Comparison of ENCODE assay signal across 22 mouse cellular contexts in the genomic region with DNA sequence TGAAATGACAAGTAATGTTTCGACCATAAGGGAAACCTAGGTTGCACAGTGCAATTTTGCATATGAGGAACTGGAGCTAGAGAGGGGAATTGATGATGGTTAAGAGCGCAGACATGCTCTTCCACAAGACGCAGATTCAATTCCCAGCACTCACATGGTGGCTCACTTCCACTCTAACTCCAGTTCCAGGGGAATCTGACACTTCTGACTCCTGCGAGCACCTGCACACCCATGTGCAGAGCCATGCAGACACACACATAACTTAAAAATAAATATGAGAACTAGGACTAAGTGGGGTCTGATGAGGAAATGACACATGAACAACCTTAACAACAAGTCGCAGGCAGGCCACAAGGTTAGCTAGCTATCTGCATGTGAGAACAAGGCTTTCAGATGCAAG. TPM values are rescaled to one million over a fixed set of nuclear protein-coding genes. Genes with fewer than 3 reads are reported as not detected.
A peak's percentile ranks its signal among the peaks of the same experiment; 100 is the strongest.
DNase-seq lines count a peak whose midpoint lies in the region; ATAC-seq and TF ChIP-seq lines count a peak whose summit lies in the region.
"Had no signal": no experiment of that assay in that cellular context is flagged by ENCODE, and none has a peak within 500 bp of the region (broad histone marks: within the 10 kb centered on the region; RNA-seq: fewer than 3 reads in every experiment).

No protein-coding gene starts in this region.

- H3K4me2 ChIP-seq in stomach, embryonic 15.5 days: no peak overlapping the region
- no peak overlapping the region for H3K4me2 ChIP-seq in stomach, postnatal 0 days (replicated peaks; ENCODE audit: low read depth)
- H3K4me2 ChIP-seq in CH12.LX (ENCODE audit: insufficient read depth, low read depth, poor library complexity, severe bottlenecking): peak overlapping the region; percentile 9; the same call in 1 of the 2 replicates
- H3K4me2 ChIP-seq in hindbrain, postnatal 0 days (ENCODE audit: low read depth, low read length): no peak overlapping the region
- H3K4me2 ChIP-seq: embryonic facial prominence, embryonic 13.5 days; forebrain, embryonic 13.5 days; hindbrain, embryonic 13.5 days had no signal

- no peaks in the 10 kb centered on the region for H3K36me3 ChIP-seq in stomach, embryonic 15.5 days
- no peaks in the 10 kb centered on the region for H3K36me3 ChIP-seq in stomach, postnatal 0 days (ENCODE audit: control insufficient read depth, insufficient read depth, low read length)
- peaks cover 0 to 37% of the 10 kb centered on the region in 2 experiments for H3K36me3 ChIP-seq in CH12.LX (replicated peaks in 1 of 2; ENCODE audit: control insufficient read depth in 1 of 2, insufficient read depth in 1 of 2, low read length in 1 of 2)
- no peaks in the 10 kb centered on the region for H3K36me3 ChIP-seq in splenic B cell, adult 2 months (ENCODE audit: control insufficient read depth, insufficient read depth, low read length, poor library complexity, severe bottlenecking)
- H3K36me3 ChIP-seq in hindbrain, postnatal 0 days (ENCODE audit: insufficient read depth, low read length): no peaks in the 10 kb centered on the region
- H3K36me3 ChIP-seq: embryonic facial prominence, embryonic 13.5 days; heart, embryonic 10.5 days; hindbrain, embryonic 13.5 days had no signal

- no peak overlapping the region for H3K9ac ChIP-seq in stomach, embryonic 15.5 days
- no peak overlapping the region for H3K9ac ChIP-seq in stomach, postnatal 0 days (ENCODE audit: low read length)
- no peak overlapping the region for H3K9ac ChIP-seq in CH12.LX (ENCODE audit: insufficient read depth, low read depth)
- H3K9ac ChIP-seq in hindbrain, postnatal 0 days (replicated peaks; ENCODE audit: low read length): no peak overlapping the region
- H3K9ac ChIP-seq: embryonic facial prominence, embryonic 13.5 days; forebrain, embryonic 13.5 days; forebrain, postnatal 0 days; hindbrain, embryonic 13.5 days had no signal

- dilution Hi-C loops in CH12.LX (cut with MboI; ENCODE audit: extremely low pct_ligation_motif_present, extremely low pct_unique_long_range_greater_than_20kb, low sequenced_read_pairs): no loop called here

- no peak overlapping the region for H3K4me3 ChIP-seq in stomach, embryonic 15.5 days (replicated peaks)
- no peak overlapping the region for H3K4me3 ChIP-seq in stomach, postnatal 0 days (ENCODE audit: low read depth, low read length)
- no peak overlapping the region for H3K4me3 ChIP-seq in CH12.LX (replicated peaks in 1 of 3; ENCODE audit: low read depth in 2 of 3, low read length in 2 of 3, poor library complexity in 1 of 3)
- no peak overlapping the region for H3K4me3 ChIP-seq in hindbrain, postnatal 0 days (ENCODE audit: low read length)
- H3K4me3 ChIP-seq: embryonic facial prominence, embryonic 13.5 days; forebrain, embryonic 13.5 days; gastrocnemius, adult 2 months; heart, embryonic 10.5 days; hindbrain, embryonic 13.5 days had no signal

- 77% methylated on average over 5 of the region's 5 CpGs for WGBS in stomach, embryonic 15.5 days
- 69% methylated on average over 5 of the region's 5 CpGs for whole genome bisulfite sequencing in stomach, postnatal 0 days
- 91% methylated on average over 5 of the region's 5 CpGs for WGBS in hindbrain, postnatal 0 days

- no peak for TF ChIP-seq RAD21 in CH12.LX (IDR thresholded peaks at IDR 0.05; ENCODE audit: low read depth, low read length)

- H3K4me1 ChIP-seq in stomach, embryonic 15.5 days: no peaks in the 10 kb centered on the region
- no peaks in the 10 kb centered on the region for H3K4me1 ChIP-seq in stomach, postnatal 0 days (replicated peaks; ENCODE audit: control insufficient read depth, insufficient read depth)
- H3K4me1 ChIP-seq in CH12.LX (ENCODE audit: control insufficient read depth in 1 of 2, insufficient read depth in 2 of 2): peaks cover 5 to 40% of the 10 kb centered on the region in 2 experiments; a peak in 3 of 4 replicates
- H3K4me1 ChIP-seq in hindbrain, postnatal 0 days (ENCODE audit: insufficient read depth, low read length): no peaks in the 10 kb centered on the region
- H3K4me1 ChIP-seq: heart, embryonic 10.5 days; hindbrain, embryonic 13.5 days had no signal

- H3K79me2 ChIP-seq in CH12.LX (replicated peaks; ENCODE audit: control insufficient read depth, extremely low read depth, insufficient read depth, poor library complexity, severe bottlenecking): peaks cover 15% of the 10 kb centered on the region

- no peak for ATAC-seq in stomach, embryonic 15.5 days (ENCODE audit: insufficient read depth, low FRiP score, low read depth)
- ATAC-seq in stomach, postnatal 0 days (ENCODE audit: low FRiP score, low TSS enrichment): no peak
- peak; percentile 67 for ATAC-seq in megakaryocyte, adult 5-6 weeks (ENCODE audit: poor library complexity, severe bottlenecking)
- ATAC-seq in hindbrain, postnatal 0 days: no peak
- ATAC-seq: forebrain, embryonic 13.5 days; forebrain, postnatal 0 days had no signal

- peak overlapping the region; percentile 36; the same call in 1 of the 2 replicates for H3K27ac ChIP-seq in stomach, embryonic 15.5 days
- H3K27ac ChIP-seq in stomach, postnatal 0 days (replicated peaks): no peak overlapping the region
- H3K27ac ChIP-seq in CH12.LX (ENCODE audit: insufficient read depth, low read depth): peak overlapping the region; percentile 49; the same call in 1 of the 2 replicates
- H3K27ac ChIP-seq in hindbrain, postnatal 0 days: no peak overlapping the region
- H3K27ac ChIP-seq: embryonic facial prominence, embryonic 13.5 days; forebrain, embryonic 13.5 days; gastrocnemius, adult 2 months; heart, embryonic 10.5 days; hindbrain, embryonic 13.5 days had no signal

- no peak for TF ChIP-seq CTCF in stomach, postnatal 0 days (IDR thresholded peaks at IDR 0.05; ENCODE audit: low read depth)
- no peak for TF ChIP-seq CTCF in CH12.LX (conservative IDR thresholded peaks at IDR 0.05 in 1 of 2, IDR thresholded peaks at IDR 0.05 in 1 of 2; ENCODE audit: low read depth in 2 of 2, low read length in 2 of 2)
- TF ChIP-seq CTCF in hindbrain, postnatal 0 days (IDR thresholded peaks at IDR 0.05; ENCODE audit: low read depth): no peak

- no peak for DNase-seq in stomach, postnatal 0 days (ENCODE audit: low spot score)
- peak; percentile 58 for DNase-seq in CH12.LX (ENCODE audit: extremely low read depth)
- peak; percentile 33 for DNase-seq in splenic B cell, adult 2 months (ENCODE audit: low read depth, low spot score)
- DNase-seq in kidney, postnatal 25 days: no peak
- DNase-seq in right cerebral cortex, adult 2 months (ENCODE audit: low spot score in 2 of 2): no peak
- DNase-seq in hindbrain, postnatal 0 days (ENCODE audit: low spot score): no peak
- DNase-seq: adrenal gland, adult 2 months; adrenal gland, postnatal 36 days; cerebellum, adult 2 months; cerebellum, postnatal 10 days; forebrain, postnatal 0 days; gastrocnemius, adult 2 months; gastrocnemius, postnatal 25 days; heart, adult 11 months; heart, postnatal 10 days; heart, postnatal 4 days had no signal

- TF ChIP-seq POLR2A in CH12.LX (IDR thresholded peaks at IDR 0.05; ENCODE audit: low read depth, low read length): no peak

- no peaks in the 10 kb centered on the region for H3K27me3 ChIP-seq in stomach, embryonic 15.5 days (replicated peaks)
- no peaks in the 10 kb centered on the region for H3K27me3 ChIP-seq in stomach, postnatal 0 days (ENCODE audit: control insufficient read depth, insufficient read depth, low read length)
- H3K27me3 ChIP-seq in CH12.LX (replicated peaks): no peaks in the 10 kb centered on the region
- no peaks in the 10 kb centered on the region for H3K27me3 ChIP-seq in splenic B cell, adult 2 months (ENCODE audit: control insufficient read depth, insufficient read depth, low read length, poor library complexity, severe bottlenecking)
- no peaks in the 10 kb centered on the region for H3K27me3 ChIP-seq in hindbrain, postnatal 0 days (ENCODE audit: insufficient read depth, low read length)
- H3K27me3 ChIP-seq: embryonic facial prominence, embryonic 13.5 days; forebrain, embryonic 13.5 days; hindbrain, embryonic 13.5 days had no signal

- in situ Hi-C loops in CH12.LX (cut with MboI; ENCODE audit: low pct_ligation_motif_present, low pct_unique_long_range_greater_than_20kb, low sequenced_read_pairs): no loop called here

- no peaks in the 10 kb centered on the region for H3K9me3 ChIP-seq in stomach, embryonic 15.5 days
- H3K9me3 ChIP-seq in stomach, postnatal 0 days (ENCODE audit: control insufficient read depth, low read length): no peaks in the 10 kb centered on the region
- H3K9me3 ChIP-seq in CH12.LX (replicated peaks; ENCODE audit: low read length): no peaks in the 10 kb centered on the region
- H3K9me3 ChIP-seq in hindbrain, postnatal 0 days (ENCODE audit: low read length): no peaks in the 10 kb centered on the region
- H3K9me3 ChIP-seq: embryonic facial prominence, embryonic 13.5 days; forebrain, embryonic 13.5 days; heart, embryonic 10.5 days; hindbrain, embryonic 13.5 days had no signal

- TF ChIP-seq EP300 in stomach, postnatal 0 days (optimal IDR thresholded peaks at IDR 0.05): no peak
- TF ChIP-seq EP300 in CH12.LX (IDR thresholded peaks at IDR 0.05; ENCODE audit: low read length): no peak

TF ChIP-seq in CH12.LX, 34 proteins besides CTCF, POLR2A, EP300 and RAD21:
- TF ChIP-seq USF1 (IDR thresholded peaks at IDR 0.05; ENCODE audit: low read depth, low read length) (no peak), POLR2AphosphoS2 (IDR thresholded peaks at IDR 0.05; ENCODE audit: low read depth, low read length) (no peak), MXI1 (IDR thresholded peaks at IDR 0.05; ENCODE audit: low read depth, low read length) (no peak), BHLHE40 (IDR thresholded peaks at IDR 0.05; ENCODE audit: low read depth, low read length) (no peak)

RNA-seq across cellular contexts. Expression of gene Diaph3, which starts 15.5 kb away (rescaled TPM):
- polyA plus RNA-seq in stomach, embryonic 15.5 days (2015; fragmentation: Nextera tagmentation; extraction: Ambion mirVana): 10.9 and 12.8 TPM in 2 replicates
- 2.3 and 3.5 TPM in 2 replicates for polyA plus RNA-seq in stomach, postnatal 0 days (2015; fragmentation: Nextera tagmentation; extraction: Ambion mirVana)
- total RNA-seq in CH12.LX (2012; rRNA removed) (16.2 TPM in 2 replicates), CH12.LX (2014; rRNA removed) (17.5 and 18.4 TPM in 2 replicates)
- polyA plus RNA-seq in CH12.LX (2012; ENCODE audit: insufficient read length, low read depth): 32.3 and 36.9 TPM in 2 replicates
- 33.8 and 35.7 TPM in 2 replicates for total RNA-seq in megakaryocyte, adult 5-6 weeks (2015)
- total RNA-seq in megakaryocyte, adult 5-6 weeks (2017): 61.8 and 72.7 TPM in 2 replicates
- 1.1 and 2.6 TPM in 2 replicates for total RNA-seq in hindbrain, postnatal 0 days (2014; rRNA removed)
- 3.3 and 5.1 TPM in 2 replicates for polyA plus RNA-seq in hindbrain, postnatal 0 days (2015; fragmentation: Nextera tagmentation; extraction: Ambion mirVana)

Comparison
In these comparisons a context has a peak if more than half of its experiments do, and no peak if none do; other contexts are left out.
1. H3K27ac ChIP-seq: peak in stomach, embryonic 15.5 days (single experiment) and CH12.LX (single experiment); none in stomach, postnatal 0 days (single experiment) and hindbrain, postnatal 0 days (single experiment).
2. DNase-seq: peak in CH12.LX (single experiment) and splenic B cell, adult 2 months (single experiment); none in stomach, postnatal 0 days (single experiment), kidney, postnatal 25 days (0 of 2), right cerebral cortex, adult 2 months (0 of 2) and hindbrain, postnatal 0 days (single experiment).